Mouse (Mus musculus) Patski (cell line): ENCODE data around the gene Maco1. TPM values are rescaled to one million over a fixed set of nuclear protein-coding genes. Genes with fewer than 3 reads are reported as not detected.
"Not testable (repeated sequence)": the region's sequence is repeated elsewhere in the genome, so short reads cannot be mapped to it uniquely, and the experiment has no call there.

Source experiments
- ATAC-seq: fragments of 100-300 bp; one replicate; pipeline ENCODE4 v1.8.0; 2021
- CTCF ChIA-PET: fragments of 350-600 bp; sonication (Branson Sonifier 250); formaldehyde crosslinking; loops from one replicate; lab custom pipeline; 2022; ENCODE audit warnings: inconsistent platforms; lab: Charles Lee
- POLR2A ChIA-PET: fragments of 350-600 bp; sonication (Branson Sonifier 250); formaldehyde crosslinking; loops from one replicate; lab custom pipeline; 2022; ENCODE audit warnings: antibody characterized with exemption, inconsistent platforms; lab: Charles Lee
- DNase-seq: peaks from one replicate; pipeline ENCODE4 v3.0.0-alpha.2; 2011; ENCODE audit warnings: low read depth, low spot score
- H3K27me3 ChIP-seq: fragments of 371-371 bp; one replicate; pipeline ENCODE4 v1.5.1; 2021
- CTCF ChIP-seq: fragments of 100-300 bp; IDR thresholded peaks from one replicate; pipeline ENCODE4 v1.5.1; 2021
- in situ Hi-C: fragments of 300-500 bp; cut with MboI; formaldehyde crosslinking; loops from 3 replicates; pipeline ENCODE4 v1.11.1; 2018; ENCODE audit warnings: low pct_unique_long_range_greater_than_20kb, mixed read lengths
- polyA plus RNA-seq: library from polyadenylated mRNA; unstranded; gene quantifications from one replicate; pipeline ENCODE4 v1.2.3, GENCODE M21; 2021

Maco1 gene
- polyA plus RNA-seq, 1 experiment from 2014 or later, result 27.0 TPM

DNA sequence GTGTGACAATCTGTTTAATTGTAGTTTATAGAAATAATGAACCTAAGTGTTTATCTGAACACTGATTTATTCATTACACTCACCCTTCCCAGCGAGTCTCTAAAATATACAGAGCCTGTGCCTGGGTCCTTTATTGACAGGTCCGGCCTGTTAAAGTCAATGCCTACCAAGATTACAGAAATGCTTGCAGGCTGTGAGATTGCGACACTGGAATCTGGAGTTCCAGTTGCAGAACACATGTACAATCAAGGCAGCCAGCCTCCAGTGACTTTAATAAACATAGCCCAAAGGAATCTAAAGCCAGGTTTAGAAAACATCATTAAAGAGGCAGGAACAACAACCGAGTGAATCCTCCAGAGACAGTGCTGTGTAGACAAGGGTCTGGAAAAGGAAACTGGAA is 5.6 kb downstream of the Maco1 start:
- ATAC-seq, result no peak
- ChIA-PET POLR2A (no interaction called here), CTCF (interaction anchor here (2.4 kb wide), 1 partner anchor 15 kb away, joined by 8 read pairs; no protein-coding TSS in a partner anchor)
- no peaks in the 10 kb centered on the region for H3K27me3 ChIP-seq
- TF ChIP-seq CTCF, result no peak
- no peak for DNase-seq
- in situ Hi-C loops, result no loop called here

DNA sequence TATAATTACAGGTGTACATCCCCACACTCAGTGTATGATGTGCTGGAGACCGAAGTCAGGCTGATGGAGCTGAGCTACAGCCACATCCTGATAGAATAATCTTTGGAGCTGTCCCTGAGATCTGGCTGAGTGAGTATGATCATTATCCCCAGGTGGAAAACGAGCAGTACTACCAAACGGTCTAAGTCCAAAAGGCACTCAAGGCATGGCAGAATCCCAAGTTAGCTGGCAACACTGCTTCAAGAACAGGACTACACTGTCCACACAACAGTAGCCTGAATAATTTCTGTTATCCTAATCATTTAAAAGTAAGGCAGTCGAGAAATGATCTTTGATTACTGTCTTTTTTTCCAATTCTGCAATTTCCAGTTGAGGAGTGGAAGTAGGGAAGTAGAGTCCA is 9.6 kb downstream of the Maco1 start:
- in situ Hi-C loops, result no loop called here
- no peaks in the 10 kb centered on the region for H3K27me3 ChIP-seq
- TF ChIP-seq CTCF, result no peak
- ChIA-PET CTCF (no interaction called here), POLR2A (interaction anchor here (0.5 kb wide), 1 partner anchor 8 kb away, joined by 3 read pairs; no protein-coding TSS in a partner anchor)
- no peak for ATAC-seq
- DNase-seq, result no peak

DNA sequence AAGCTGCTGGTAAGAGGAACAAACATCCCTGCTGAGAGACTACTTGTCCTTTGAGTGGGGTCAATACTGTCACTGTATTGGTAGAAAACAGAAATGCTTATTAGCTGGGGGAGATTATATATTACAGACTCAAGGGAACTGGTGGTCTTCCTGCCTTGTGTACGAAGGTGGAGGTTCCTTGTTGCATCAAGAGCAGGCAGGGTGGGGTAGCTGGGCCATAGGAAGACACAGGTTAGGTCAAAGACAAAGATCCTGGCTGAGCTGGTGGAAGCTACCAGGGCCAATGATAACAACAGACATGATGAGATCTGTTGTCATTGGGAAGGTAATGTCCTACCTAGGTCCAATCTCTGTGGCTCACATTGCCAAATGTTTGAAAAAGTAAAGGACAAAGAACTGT is 12.9 kb downstream of the Maco1 start:
- no peak for ATAC-seq
- no peak for TF ChIP-seq CTCF
- CTCF ChIA-PET, result no interaction called here
- no peaks in the 10 kb centered on the region for H3K27me3 ChIP-seq
- POLR2A ChIA-PET, result no interaction called here
- no peak for DNase-seq
- in situ Hi-C loops, result no loop called here

DNA sequence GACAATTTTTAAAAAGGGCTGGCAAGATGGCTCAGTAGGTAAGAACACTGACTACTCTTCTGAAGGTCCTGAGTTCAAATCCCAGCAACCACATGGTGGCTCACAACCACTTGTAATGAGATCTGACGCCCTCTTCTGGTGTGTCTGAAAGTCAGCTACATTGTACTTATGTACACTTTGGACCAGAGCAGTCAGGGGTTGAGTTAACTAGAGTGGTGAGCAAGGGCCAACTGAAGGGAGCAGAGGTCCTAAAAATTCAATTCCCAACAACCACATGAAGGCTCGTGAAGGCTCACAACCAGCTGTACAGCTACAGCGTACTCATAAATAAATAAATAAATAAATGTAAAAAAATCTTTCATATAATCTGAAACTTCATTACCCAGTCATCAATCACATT is 14.4 kb downstream of the Maco1 start:
- CTCF ChIA-PET, in situ Hi-C loops, DNase-seq, ATAC-seq, POLR2A ChIA-PET, H3K27me3 ChIP-seq: not testable (repeated sequence)

DNA sequence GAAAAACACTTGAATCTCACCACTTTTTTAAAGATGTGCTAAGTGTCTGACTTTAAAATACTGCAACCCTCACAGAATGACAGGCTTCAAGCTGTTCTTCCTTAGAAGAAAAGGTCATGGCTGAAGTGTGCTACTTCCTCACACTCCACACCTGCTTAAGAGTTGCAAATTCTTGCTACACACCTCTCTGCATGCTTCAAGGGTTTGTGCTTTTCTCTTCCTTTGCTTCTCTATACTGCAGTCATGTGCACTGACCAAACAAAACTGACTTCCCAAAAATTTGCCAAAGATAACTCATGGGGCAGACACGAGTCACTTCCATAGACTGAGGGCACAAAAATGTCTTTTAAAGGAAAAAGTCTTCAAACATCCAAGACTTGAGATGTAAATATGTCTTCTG is 14.9 kb downstream of the Maco1 start:
- in situ Hi-C loops, result no loop called here
- no peaks in the 10 kb centered on the region for H3K27me3 ChIP-seq
- ChIA-PET POLR2A (no interaction called here), CTCF (interaction anchor here (1.6 kb wide), 1 partner anchor 18 kb away, joined by 4 read pairs; no protein-coding TSS in a partner anchor)
- DNase-seq (no peak), ATAC-seq (no peak)
- no peak for TF ChIP-seq CTCF

DNA sequence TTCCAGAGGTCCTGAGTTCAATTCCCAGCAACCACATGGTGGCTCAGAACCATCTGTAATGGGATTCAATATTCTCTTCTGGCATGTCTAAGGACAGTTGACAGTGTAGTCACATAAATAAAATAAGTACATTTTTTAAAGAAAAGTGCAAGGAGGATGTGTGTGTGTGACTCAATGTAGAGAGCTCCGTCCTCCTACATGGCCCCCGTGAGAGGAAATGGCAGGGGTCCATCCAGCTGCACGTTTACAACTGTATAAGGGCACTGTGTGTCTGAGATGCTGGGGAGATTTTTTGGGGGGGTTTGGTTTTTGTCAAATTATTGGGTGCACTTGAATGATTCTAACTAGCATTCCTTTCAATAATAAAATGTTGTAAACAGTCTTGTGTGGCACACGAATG is 17.7 kb downstream of the Maco1 start:
- ATAC-seq (no peak), DNase-seq (no peak)
- H3K27me3 ChIP-seq, result no peaks in the 10 kb centered on the region
- TF ChIP-seq CTCF, result no peak
- POLR2A ChIA-PET, result no interaction called here
- in situ Hi-C loops, result no loop called here
- CTCF ChIA-PET, result no interaction called here

DNA sequence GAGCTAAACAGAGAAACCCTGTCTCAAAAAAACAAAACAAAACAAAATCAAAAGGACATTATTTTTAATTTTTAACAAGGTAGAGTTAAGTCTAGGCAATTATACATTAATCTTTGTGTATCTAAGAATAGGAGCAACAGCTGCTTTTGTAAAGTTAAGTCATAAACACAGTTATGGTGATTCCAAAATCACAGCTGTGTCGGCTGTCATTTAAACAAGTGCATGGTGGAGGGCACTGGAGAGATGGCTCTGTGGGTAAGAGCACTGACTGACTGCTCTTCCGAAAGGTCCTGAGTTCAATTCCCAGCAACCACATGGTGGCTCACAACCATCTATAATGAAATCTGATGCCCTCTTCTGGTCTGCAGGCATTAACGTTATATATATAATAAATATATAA is 21.2 kb downstream of the Maco1 start:
- POLR2A ChIA-PET, result no interaction called here
- CTCF ChIA-PET, result interaction anchor here (2.1 kb wide), 1 partner anchor 15 kb away, joined by 8 read pairs; no protein-coding TSS in a partner anchor
- TF ChIP-seq CTCF, result no peak
- in situ Hi-C loops, result no loop called here
- no peak for DNase-seq
- no peaks in the 10 kb centered on the region for H3K27me3 ChIP-seq
- ATAC-seq, result no peak

DNA sequence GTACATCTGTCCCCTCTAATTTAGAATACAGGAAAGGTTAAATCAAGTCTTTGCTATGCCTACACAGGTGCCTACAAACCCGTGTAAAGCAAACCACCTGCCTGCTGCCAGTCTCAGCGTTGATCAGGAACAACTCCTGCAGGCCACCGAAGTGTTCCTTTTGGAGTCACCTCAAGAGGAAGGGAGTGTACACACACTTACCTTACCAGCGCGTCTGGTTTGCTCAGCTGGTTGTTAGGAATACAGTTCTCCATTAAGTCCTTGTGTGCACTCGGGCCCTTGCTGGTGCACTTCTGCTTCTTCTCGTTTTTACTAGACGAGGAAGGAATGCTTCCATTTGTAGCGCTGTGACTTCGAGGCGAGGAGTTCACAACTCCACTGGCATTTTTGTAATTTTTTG is 25.3 kb downstream of the Maco1 start:
- ATAC-seq (no peak), DNase-seq (no peak)
- in situ Hi-C loops, result no loop called here
- ChIA-PET CTCF (no interaction called here), POLR2A (interaction anchor here (0.6 kb wide), 1 partner anchor 20 kb away, joined by 3 read pairs; no protein-coding TSS in a partner anchor)
- no peak for TF ChIP-seq CTCF
- no peaks in the 10 kb centered on the region for H3K27me3 ChIP-seq

DNA sequence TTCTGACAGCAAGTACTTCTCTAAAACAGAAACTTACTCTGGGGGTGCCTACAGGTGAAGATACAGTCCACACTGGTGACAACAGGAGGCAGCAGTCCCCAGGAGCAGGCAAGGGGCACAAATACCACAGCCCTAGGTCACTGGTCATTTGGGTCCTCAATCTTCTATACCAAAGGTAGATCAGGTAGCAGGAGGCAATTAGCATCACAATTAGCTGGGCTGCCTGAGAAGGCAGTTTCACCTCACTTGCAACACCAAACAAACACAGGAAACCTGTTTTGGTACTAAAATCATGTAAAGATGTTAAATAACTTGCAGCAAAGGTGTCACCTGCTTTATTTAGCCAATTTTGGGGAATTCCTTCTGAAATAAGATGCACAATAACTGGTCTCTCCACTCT is 26.8 kb downstream of the Maco1 start:
- in situ Hi-C loops, result no loop called here
- ChIA-PET POLR2A (no interaction called here), CTCF (no interaction called here)
- ATAC-seq, result no peak
- TF ChIP-seq CTCF, result no peak
- DNase-seq, result no peak
- H3K27me3 ChIP-seq, result no peaks in the 10 kb centered on the region

DNA sequence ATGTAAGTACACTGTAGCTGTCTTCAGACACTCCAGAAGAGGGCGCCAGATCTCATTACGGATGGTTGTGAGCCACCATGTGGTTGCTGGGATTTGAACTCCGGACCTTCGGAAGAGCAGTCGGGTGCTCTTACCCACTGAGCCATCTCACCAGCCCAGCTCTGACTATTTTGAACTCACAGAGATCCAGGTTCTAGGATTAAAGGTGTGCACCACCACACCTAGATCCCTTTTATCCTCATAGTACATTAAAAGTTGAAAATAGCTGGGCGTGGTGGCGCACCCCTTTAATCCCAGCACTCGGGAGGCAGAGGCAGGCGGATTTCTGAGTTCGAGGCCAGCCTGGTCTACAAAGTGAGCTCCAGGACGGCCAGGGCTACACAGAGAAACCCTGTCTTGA is 27.3 kb downstream of the Maco1 start:
- CTCF ChIA-PET, POLR2A ChIA-PET, ATAC-seq, DNase-seq, in situ Hi-C loops, H3K27me3 ChIP-seq: not testable (repeated sequence)

DNA sequence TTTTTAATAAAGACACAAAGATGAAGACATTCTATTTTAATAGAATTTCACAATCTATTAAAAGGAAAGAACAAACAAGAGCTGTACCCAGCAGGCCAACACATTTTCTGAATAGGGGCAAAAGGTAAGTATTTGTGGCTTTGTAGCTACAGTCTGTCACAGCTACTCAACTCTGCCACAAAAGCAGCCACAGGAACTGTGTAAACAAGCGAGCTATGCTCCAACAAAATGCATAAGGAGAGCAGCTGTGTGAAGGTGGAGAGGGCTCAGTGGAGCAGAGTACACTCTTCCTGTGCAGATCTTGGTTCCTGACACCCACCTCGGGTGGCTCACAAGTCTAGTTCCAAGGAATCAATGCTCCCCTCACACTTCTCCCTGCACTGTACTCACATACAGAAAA is 29.6 kb downstream of the Maco1 start:
- ATAC-seq (no peak), DNase-seq (no peak)
- TF ChIP-seq CTCF, result no peak
- ChIA-PET POLR2A (no interaction called here), CTCF (no interaction called here)
- H3K27me3 ChIP-seq, result no peaks in the 10 kb centered on the region
- in situ Hi-C loops, result no loop called here

DNA sequence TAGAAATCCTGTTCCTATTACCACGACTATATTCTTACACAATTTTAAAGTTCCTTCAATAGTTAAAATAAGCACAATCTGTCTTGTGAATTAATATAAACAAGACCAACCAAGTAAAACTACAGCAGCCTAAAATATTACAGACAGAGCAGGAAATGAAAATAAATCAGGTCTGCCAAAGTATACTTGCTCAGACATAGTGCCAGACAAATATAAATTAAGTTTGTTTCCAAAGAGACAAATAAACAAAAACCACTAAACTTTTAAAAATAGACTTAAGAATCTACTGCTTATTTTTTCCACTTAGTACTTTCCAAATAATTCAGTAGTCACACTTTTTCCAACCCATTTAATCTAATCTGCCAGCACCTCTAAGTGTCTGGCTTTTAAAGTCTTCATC is 32.1 kb downstream of the Maco1 start:
- no peak for ATAC-seq
- TF ChIP-seq CTCF, result no peak
- in situ Hi-C loops, result no loop called here
- POLR2A ChIA-PET, result no interaction called here
- CTCF ChIA-PET, result no interaction called here
- H3K27me3 ChIP-seq, result no peaks in the 10 kb centered on the region
- DNase-seq, result no peak
